Mouse (Mus musculus) embryonic stem cell, embryonic (primary cell): Measurements from ENCODE around the gene Med12l.

Experiments used
- CTCF ChIA-PET, 4 experiments: fragments of 300-600 bp in 2 of 4; fragments of 350-600 bp in 2 of 4; sonication (Branson Sonifier 250); formaldehyde crosslinking; loops; one replicate each; lab custom pipeline; 2022; ENCODE audit warnings: inconsistent platforms in 2 of 4; lab: Charles Lee
- POLR2A ChIA-PET, 4 experiments: fragments of 300-600 bp in 2 of 4; fragments of 350-600 bp in 2 of 4; sonication (Branson Sonifier 250); formaldehyde crosslinking; loops; one replicate each; lab custom pipeline; 2022; ENCODE audit warnings: antibody characterized with exemption in 4 of 4, inconsistent platforms in 1 of 4; lab: Charles Lee

The Med12l gene

GRCm38 (mm10) chr3:59005271-59005995 lies at the start of gene Med12l:
Med12l (plus strand) TSS chr3:59005825.
- CTCF ChIA-PET = interaction anchor here in 2 of 4 experiments (0.6 to 2.7 kb wide), 4 partner anchors 23 to 1431 kb away, joined by 3 to 14 read pairs (median 4); no protein-coding TSS in a partner anchor
- POLR2A ChIA-PET = interaction anchor here in 2 of 4 experiments (0.8 to 3.0 kb wide), 8 partner anchors 10 to 314 kb away, joined by 3 to 14 read pairs (median 4); partner anchors contain the start of gene Siah2 (in 1 of the 2)

DNA sequence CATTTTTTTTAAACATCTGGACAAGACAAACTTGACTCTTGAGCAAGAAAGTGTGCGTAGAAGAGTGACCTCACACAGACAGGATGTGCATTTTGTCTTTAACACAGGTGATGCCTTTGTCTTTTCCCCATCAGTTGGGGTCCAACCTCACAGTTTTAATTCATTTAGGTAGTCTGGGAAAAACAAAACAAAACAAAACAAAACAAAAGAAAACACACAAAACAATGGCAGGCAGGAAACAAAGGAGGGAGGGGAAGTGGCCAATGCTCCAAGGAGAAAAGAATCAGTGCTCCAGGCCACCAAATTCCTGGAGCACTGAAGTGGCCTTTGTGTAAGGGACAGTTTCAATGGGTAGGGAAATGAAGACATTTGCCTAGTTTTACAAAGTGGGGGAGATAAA lies 44.5 kb upstream of the Med12l start:
- CTCF ChIA-PET = no interaction called here
- POLR2A ChIA-PET = no interaction called here

DNA sequence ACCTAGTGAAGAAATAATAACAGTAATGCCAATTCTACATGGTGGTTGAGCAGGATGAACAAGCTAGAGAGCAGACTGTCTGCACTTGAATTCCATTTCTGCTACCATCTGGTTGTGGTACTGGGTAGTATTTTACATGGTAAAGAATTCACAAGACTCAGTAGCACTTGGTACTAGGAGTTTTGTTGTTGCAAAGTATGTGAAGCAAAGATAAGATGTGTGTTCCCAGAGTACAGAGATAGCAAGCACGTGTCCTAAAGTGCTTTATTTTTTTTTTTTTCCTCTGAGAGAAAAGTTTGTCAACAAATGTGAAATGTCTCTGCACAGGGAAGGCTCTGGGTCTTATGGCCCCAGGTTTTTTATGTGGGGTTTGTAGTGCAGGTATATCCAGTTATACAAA lies 28.2 kb upstream of the Med12l start:
- CTCF ChIA-PET = no interaction called here

GRCm38 (mm10) chr3:58977906-58978622 lies 27.6 kb upstream of the Med12l start:
- ChIA-PET CTCF (no interaction called here), POLR2A (no interaction called here)

More for the DNA sequence above, 28.2 kb upstream of the Med12l start:
- POLR2A ChIA-PET = no interaction called here

DNA sequence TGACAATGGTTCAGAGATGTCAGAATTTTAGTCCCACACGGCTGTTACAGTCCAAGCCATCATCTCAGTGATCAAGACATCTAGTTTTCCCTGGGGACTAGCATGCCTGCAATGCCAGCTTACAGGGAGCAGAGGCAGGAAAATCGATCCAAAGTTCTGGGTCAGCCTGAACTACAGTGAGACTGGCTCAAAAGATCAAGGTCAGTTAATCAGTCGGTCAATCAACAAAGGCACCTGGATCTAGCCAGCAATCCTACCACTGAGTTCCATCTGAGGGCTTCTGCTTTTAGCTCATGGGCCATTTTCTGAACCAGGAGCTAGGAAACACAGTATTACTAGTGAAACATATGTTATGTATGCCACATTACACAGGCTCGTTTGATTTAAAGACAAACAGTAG lies 25.0 kb upstream of the Med12l start:
- ChIA-PET CTCF (interaction anchor here in 1 of 4 experiments (1.5 kb wide), 1 partner anchor 79 kb away, joined by 3 read pairs; no protein-coding TSS in a partner anchor), POLR2A (no interaction called here)

GRCm38 (mm10) chr3:58982896-58983837 lies 22.5 kb upstream of the Med12l start:
- ChIA-PET CTCF (interaction anchor here (0.6 to 2.5 kb wide), 25 partner anchors 8 to 1823 kb away, joined by 3 to 29 read pairs (median 3); partner anchors contain the start of gene Med12l (in 1 of the 4)), POLR2A (interaction anchor here in 1 of 4 experiments (0.6 to 1.1 kb wide), 4 partner anchors 12 to 228 kb away, joined by 3 read pairs; no protein-coding TSS in a partner anchor)

DNA sequence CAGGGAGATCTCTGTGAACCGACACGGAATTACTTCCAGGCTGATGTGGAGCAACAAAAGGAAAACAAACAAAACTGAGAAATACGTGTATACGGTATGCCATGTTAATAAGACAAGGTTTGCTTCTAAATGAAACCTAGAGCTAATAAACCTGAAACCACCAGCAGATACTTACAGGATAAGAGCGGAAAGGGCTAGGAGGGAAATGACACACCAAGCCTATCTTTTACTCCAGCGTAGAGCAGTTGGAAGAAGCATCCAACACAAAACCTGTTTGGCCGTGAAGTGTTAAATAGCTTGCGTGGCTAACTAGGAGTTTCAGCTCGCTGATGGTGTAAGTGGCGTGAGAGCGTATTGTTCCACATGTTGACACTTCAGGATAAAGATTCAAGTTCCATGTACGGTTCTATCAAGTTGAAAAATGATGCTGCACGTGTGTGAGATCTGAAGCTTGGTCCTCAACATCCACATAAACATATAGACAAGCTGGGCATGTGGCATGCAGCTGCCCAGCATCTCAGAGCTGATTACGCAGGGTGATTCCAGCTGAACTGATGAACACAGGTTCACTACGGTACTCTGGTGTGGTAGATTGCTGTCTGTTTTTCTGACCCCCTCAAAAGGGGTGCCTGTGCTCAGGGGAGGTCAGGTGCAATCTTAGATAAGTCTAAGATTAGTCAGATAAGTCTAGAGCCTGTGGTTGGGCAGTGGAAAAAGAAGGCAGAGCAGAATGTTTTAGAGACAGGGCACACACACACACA lies 21.6 kb upstream of the Med12l start:
- ChIA-PET CTCF (interaction anchor here in 3 of 4 experiments (0.9 to 2.5 kb wide), 8 partner anchors 41 to 1822 kb away, joined by 3 to 29 read pairs (median 5); no protein-coding TSS in a partner anchor), POLR2A (interaction anchor here in 1 of 4 experiments (0.6 to 1.1 kb wide), 2 partner anchors 19 to 228 kb away, joined by 3 read pairs; no protein-coding TSS in a partner anchor)

DNA sequence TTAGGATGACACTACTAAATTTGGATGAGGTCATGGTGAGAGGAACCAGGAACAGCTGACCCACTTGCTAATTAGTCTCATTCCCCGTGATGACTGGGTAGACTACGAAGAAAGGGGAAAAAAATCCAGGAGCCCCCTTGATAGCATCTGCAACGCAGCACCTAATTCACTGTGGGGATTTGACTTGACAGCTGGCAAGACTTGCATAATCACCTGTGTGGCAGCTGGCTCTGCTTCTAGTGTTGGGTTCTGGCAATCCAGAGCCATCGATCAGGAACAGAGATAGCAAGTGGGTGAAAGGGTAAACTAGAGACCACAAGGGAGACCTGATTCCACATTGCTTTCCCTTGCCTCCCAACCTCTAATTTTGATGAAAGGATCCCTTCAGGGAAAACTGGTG lies 19.8 kb upstream of the Med12l start:
- POLR2A ChIA-PET = interaction anchor here in 1 of 4 experiments (0.6 to 0.7 kb wide), 2 partner anchors 19 to 25 kb away, joined by 3 read pairs; partner anchors contain the start of gene Med12l

DNA sequence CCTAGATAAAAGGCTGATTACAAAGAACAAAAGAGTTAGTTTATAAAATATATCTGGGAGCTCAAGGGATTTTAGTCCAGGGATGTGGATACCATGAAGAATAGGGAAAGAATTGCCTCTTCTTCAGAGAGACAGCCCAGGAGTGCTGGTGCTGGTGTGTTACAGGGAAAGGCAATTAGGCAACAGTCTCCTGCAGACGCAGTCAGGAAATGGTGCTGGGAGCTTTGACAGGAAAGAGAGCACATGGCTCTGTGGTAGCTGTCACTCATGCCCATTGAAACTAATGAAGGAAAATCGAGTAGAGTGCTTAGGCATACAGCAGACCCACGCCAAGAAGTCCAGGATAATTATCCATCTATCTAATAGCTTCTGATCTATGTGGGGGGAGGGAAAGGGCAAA lies 16.3 kb upstream of the Med12l start:
- ChIA-PET CTCF (interaction anchor here in 1 of 4 experiments (0.5 kb wide), 1 partner anchor 1838 kb away, joined by 5 read pairs; no protein-coding TSS in a partner anchor), POLR2A (no interaction called here)

More for the DNA sequence above, 19.8 kb upstream of the Med12l start:
- CTCF ChIA-PET = interaction anchor here in 1 of 4 experiments (0.6 kb wide), 1 partner anchor 26 kb away, joined by 3 read pairs; no protein-coding TSS in a partner anchor

DNA sequence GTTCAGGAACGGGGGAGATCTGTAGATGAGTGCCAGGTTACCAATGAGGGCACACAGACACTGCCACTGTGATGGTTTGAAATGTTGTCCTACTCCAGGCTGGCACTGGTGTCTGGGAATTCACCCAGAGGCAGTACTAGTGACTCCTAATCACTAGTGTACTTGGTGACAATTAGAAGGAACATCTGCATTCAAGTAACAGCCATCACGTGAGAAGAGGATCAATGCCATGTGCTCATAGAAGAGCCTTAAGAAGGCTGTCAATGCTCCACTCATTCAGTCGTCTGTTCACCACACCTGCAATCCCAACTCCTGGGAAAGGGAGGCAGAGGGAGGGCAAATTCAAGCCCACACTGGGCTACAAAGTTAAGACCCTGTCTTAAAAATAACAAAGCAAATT lies 15.1 kb upstream of the Med12l start:
- ChIA-PET CTCF (no interaction called here), POLR2A (no interaction called here)

DNA sequence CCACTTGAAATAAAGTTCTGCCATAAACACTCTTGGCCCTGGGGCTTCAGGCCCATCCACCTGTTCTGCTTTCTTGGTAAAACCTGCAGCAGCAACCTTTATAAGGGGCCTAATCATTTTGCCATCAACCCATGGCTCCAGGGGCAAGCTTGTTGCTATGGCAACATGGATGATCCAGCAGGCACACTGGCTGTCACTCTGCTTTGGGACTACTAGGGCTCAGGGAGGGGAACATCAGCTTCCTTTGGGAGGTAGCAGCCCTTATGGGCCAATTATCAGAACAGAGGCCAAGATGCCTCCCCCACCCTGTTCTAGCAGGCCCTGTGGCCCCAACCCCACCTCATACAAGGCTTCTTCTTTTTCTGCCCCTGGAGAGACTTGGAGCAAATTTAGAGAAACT lies 13.5 kb upstream of the Med12l start:
- ChIA-PET CTCF (interaction anchor here in 2 of 4 experiments (1.0 to 1.1 kb wide), 1 partner anchor 9 kb away, joined by 3 read pairs; no protein-coding TSS in a partner anchor), POLR2A (interaction anchor here in 1 of 4 experiments (0.7 kb wide), 1 partner anchor 13 kb away, joined by 3 read pairs; no protein-coding TSS in a partner anchor)

DNA sequence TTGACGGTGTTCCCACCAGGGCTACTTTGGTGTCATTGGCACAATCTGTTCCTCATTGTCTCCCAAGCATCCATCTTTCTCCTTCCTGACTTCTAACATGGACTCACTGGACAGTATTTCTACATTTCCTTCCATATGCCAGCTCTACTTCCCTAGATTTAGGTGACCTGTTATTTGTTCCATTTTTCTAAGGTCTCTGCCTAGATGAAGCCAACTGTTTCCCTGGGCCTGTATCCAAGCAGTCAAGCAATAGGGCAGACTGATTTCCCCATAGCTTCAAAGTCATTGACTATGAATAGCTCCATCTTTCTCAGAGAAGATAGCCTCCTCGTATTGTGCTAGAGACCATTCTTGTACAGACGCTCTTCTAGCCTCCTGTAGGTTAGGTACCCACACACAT lies 12.0 kb upstream of the Med12l start:
- ChIA-PET POLR2A (no interaction called here), CTCF (no interaction called here)

GRCm38 (mm10) chr3:59003756-59004155 lies 1.9 kb upstream of the Med12l start:
- CTCF ChIA-PET = interaction anchor here in 1 of 4 experiments (1.3 kb wide), 1 partner anchor 21 kb away, joined by 3 read pairs; no protein-coding TSS in a partner anchor
- POLR2A ChIA-PET = no interaction called here

DNA sequence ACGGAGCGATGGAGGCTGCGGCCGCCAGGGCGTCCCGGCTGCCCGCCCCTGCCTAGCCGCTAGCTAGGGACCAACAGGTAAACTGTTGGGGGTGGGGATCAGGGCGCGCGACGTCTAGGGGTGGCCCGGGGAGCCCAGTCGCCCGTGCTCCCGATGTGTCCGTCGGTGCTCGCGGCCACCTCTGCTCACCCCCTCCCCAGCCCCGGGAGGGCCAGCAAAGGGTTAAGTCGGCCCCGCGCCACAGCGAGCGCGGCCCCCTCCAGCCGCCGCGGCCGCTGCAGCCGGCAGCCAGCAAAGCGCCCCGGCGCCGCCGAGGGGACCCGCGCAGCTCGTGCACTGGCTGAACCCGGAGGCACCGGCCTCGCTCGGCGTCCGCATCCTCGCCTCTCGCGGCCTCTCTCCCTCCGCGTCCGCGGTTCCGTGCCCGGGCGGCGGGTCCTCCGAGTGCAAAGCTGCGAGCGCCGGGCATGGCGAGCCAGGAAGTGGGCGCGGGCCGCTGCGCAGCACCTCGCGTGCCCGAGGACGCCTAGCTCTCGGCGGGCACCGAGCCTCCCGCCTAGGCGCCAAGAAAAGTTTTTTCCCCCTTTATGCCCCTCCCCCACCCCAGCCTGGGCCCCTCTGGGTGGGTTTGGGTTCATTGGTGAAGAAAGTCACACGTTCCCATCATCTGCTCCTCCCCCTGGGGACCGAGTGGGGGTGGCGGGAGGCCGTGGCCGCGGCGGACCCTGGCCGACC lies 538 bp downstream of the Med12l start:
- POLR2A ChIA-PET = interaction anchor here in 3 of 4 experiments (0.5 to 3.0 kb wide), 8 partner anchors 11 to 1533 kb away, joined by 3 to 14 read pairs (median 4); partner anchors contain the start of gene Siah2 (in 1 of the 3)
- CTCF ChIA-PET = interaction anchor here in 2 of 4 experiments (0.6 to 2.7 kb wide), 4 partner anchors 23 to 1431 kb away, joined by 3 to 14 read pairs (median 3); no protein-coding TSS in a partner anchor

DNA sequence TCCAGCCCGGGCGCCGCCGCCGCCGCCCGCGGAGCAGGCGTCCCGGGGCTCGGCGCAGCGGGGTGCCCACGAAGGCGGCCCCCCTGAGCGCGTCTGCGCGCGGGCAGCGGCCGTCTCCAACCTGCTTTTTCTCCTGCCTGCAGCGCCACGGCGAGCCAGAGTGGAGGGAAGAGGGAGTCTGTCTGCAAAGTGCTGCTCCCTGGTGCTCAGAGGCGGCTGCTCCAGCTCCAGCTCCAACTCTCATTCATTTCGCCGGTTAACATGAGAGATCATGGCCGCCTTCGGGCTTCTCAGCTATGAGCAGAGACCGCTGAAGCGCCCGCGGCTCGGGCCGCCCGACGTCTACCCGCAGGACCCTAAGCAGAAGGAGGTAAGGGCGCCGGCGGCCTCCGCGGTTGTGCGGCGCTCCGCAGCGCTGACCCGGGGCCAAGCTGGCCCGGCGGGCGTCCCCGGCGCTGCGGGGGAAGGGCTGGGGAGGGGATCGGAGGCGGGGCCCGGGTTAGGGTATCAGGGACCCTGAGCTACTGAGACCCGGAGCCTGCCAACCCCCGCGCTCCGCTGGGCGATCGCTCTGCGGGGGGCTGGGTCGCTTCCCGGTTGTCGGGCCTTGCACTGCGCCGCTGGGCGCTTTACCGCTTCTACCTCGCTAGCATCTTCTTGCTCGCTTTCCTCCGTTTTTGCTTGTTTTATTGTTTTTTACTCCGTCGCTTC lies 1.3 kb downstream of the Med12l start:
- ChIA-PET POLR2A (interaction anchor here in 3 of 4 experiments (0.5 to 3.0 kb wide), 7 partner anchors 11 to 397 kb away, joined by 3 to 14 read pairs (median 4); partner anchors contain the start of gene Siah2 (in 1 of the 3)), CTCF (interaction anchor here in 2 of 4 experiments (1.1 to 2.7 kb wide), 2 partner anchors 24 kb away, joined by 3 to 14 read pairs; no protein-coding TSS in a partner anchor)

DNA sequence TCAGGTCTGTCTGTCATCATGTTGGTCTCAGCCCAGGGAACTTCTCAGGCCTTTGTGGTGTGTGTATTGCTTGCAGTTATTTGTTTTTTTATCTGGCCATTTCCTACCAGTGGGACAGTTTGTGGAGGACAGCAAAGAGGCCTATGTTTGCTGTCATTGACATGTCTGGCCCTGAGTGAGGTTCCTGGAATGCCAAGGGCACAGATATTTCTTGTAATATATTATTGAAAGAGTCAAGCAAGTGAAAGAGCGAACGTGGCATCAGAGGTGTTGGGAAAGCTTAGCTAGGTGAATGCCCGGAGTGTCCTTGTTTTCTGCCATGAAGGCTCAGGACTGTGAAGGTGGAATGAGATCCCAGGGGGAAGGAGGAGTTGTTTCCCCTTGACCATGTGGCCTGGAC lies 4.7 kb downstream of the Med12l start:
- POLR2A ChIA-PET = no interaction called here
- CTCF ChIA-PET = no interaction called here
